Mouse (Mus musculus) adrenal gland, postnatal 4 days (tissue): ENCODE measurements around the gene Cops9. TPM values are rescaled to one million over a fixed set of nuclear protein-coding genes. Genes with fewer than 3 reads are reported as not detected.

Experiments used
- DNase-seq, 2 experiments: peaks; one replicate each; pipeline ENCODE4 v3.0.0; 2021 to 2022; ENCODE audit warnings: low spot score in 2 of 2, mixed read lengths in 2 of 2
- total RNA-seq, 2 experiments: library from RNA; stranded (reverse); gene quantifications; 2 replicates each; pipeline ENCODE4 v1.2.3; 2021

The Cops9 gene
- total RNA-seq, 2 experiments from 2014 or later = 292 to 315 TPM

- no peak for DNase-seq
These were observed 30.8 kb downstream of the Cops9 start for GRCm38 (mm10) chr1:92611008-92611407.

DNA sequence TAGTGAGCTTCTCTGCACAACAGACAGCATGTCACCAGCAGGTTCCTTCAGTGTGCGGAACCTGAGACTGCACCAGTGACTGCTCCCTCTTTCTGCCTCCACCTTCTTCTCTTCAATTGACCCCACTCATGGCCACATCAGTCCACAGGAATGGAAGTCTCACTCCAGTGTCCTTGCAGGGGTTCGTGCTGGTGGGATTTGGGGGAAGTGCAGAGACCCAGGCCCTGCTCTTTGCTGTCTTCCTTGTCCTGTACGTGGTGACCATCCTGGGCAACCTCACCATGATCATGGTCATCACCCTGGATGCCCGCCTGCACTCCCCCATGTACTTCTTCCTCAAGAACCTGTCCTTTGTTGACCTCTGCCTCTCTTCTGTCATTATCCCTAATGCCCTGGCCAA, 34.1 kb downstream of the Cops9 start:
- DNase-seq = no peak

- DNase-seq = no peak
These were observed 36.3 kb downstream of the Cops9 start, which contains the start of gene Olfr1410 for GRCm38 (mm10) chr1:92605482-92605881. Olfr1410 (plus strand) TSS chr1:92605782.

GRCm38 (mm10) chr1:92596019-92596418, 45.8 kb downstream of the Cops9 start:
- no peak for DNase-seq

- no peak for DNase-seq
These were observed 47.7 kb downstream of the Cops9 start, which contains the start of gene Olfr1411 for GRCm38 (mm10) chr1:92594111-92594510. Olfr1411 (plus strand) TSS chr1:92594411.

Other genes with a start within 250 kb of the Cops9 start
- gene Ndufa10, start 168.1 kb downstream of the Cops9 start, total RNA-seq = 100 to 1,000 TPM; 250 to 282 TPM
- gene Olfr1416, start 156.9 kb downstream of the Cops9 start, total RNA-seq = not detected
- gene Olfr1415, start 145.9 kb downstream of the Cops9 start, total RNA-seq = not detected
- gene Olfr1414, start 123.3 kb downstream of the Cops9 start, total RNA-seq = under 1 TPM in 1 of 2 experiments, not detected in 1; 0.08 TPM
- not detected for gene Olfr1413, start 70.7 kb downstream of the Cops9 start, total RNA-seq
- gene Olfr1412, start 56.2 kb downstream of the Cops9 start, total RNA-seq = not detected
- not detected for gene Olfr1411, start 47.6 kb downstream of the Cops9 start, total RNA-seq
- not detected for gene Olfr1410, start 36.2 kb downstream of the Cops9 start, total RNA-seq
- gene Olfr12, start 24.2 kb downstream of the Cops9 start, total RNA-seq = not detected
- under 1 TPM; 0.34 to 0.59 TPM for gene Otos, start 6.9 kb upstream of the Cops9 start, total RNA-seq
- 10 to 100 TPM; 71.4 to 73.2 TPM for gene Gpc1, start 189.7 kb upstream of the Cops9 start, total RNA-seq